Mouse (Mus musculus) cortical plate, adult 2 months (tissue): ENCODE data around the gene Dleu7.

ENCODE experiments used
- CTCF ChIP-seq: fragments of 200-500 bp; IDR thresholded peaks from 2 replicates; pipeline ENCODE4 v1.5.1; 2011; ENCODE audit warnings: mild to moderate bottlenecking, control low read depth, low read length; ENCODE audit not compliant: insufficient read depth; ENCODE audit errors: extremely low read depth
- POLR2A ChIP-seq: fragments of 200-500 bp; IDR thresholded peaks from 2 replicates; pipeline ENCODE4 v1.6.1; 2011; ENCODE audit warnings: mild to moderate bottlenecking, low read length, control low read depth; ENCODE audit not compliant: insufficient read depth; ENCODE audit errors: extremely low read depth

GRCm38 (mm10) chr14:62331866-62332619 lies 39.2 kb upstream of the Dleu7 start:
- no peak for TF ChIP-seq CTCF
- no peak for TF ChIP-seq POLR2A
